Mouse (Mus musculus): Measurements from ENCODE around the gene Hecw1. TPM values are rescaled to one million over a fixed set of nuclear protein-coding genes. Genes with fewer than 3 reads are reported as not detected.

Hecw1 gene
- polyA plus RNA-seq (2012; ENCODE audit: low replicate concordance), result not detected in 2 replicates

GRCm38 (mm10) chr13:14522906-14523269, at the start of gene Hecw1:
Gene Hecw1 (minus strand): TSS chr13:14523228.

Other genes with a start within 250 kb of the Hecw1 start
- 0.75 and 15.7 TPM in 2 replicates for gene Mrpl32, start 89.9 kb upstream of the Hecw1 start, polyA plus RNA-seq (2012; ENCODE audit: low replicate concordance)
- gene Psma2, start 90.0 kb upstream of the Hecw1 start, polyA plus RNA-seq (2012; ENCODE audit: low replicate concordance), result 2.6 and 4.7 TPM in 2 replicates
- gene AW209491, start 106.9 kb upstream of the Hecw1 start, polyA plus RNA-seq (2012; ENCODE audit: low replicate concordance), result 0.05 and 0.43 TPM in 2 replicates